Mouse (Mus musculus): ENCODE measurements at regions not wholly inside any gene's neighbourhood (a gene's known extent, or its start where the extent isn't known, plus 50 kb on each side); places are given as distances from the start of the nearest gene placed in this dataset.

DNA sequence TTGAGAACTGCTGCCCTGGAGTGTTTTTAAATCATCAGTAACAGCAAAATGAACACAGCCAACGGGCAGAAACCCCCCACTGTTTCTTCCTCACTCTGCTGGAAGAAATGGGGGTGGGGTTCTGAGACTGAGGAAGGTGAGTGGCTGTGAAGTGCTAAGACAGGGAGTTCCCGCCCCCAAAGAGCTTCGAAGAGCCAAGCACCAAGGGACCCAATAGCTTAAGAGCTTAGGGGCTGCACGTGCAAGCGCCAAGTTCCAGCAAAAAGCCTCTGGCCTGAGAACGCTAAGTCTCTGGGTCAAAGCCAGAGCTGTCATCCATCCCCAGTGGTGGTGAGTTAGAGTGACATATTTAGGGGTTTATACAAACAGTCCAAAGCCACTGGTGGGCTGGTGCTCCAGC lies 55.1 kb upstream of the Pcbd1 start:
- TF ChIP-seq GATA4 (IDR thresholded peaks at IDR 0.05; ENCODE audit: insufficient replicate concordance, low read length), result no peak

DNA sequence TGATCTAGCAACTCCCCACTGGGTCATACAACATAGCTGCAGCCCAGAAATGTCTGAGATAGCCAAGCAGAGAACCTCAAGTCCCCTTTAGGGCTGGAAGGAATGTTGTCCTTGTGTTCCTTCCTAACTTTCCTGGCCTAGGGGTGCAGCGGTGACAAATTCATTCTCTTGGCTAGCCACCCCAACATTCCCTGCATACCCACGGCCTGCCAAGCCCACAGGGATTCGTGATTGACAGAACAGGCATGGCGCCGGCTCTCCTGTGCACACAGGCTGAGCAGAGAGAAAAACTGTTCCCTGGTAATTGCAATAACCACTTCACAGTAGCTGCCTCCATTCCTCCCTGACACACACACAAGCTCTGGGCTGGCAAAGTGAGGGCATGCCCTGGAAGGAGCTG lies 60.5 kb upstream of the Pcbd1 start:
- no peak for TF ChIP-seq GATA4 (IDR thresholded peaks at IDR 0.05; ENCODE audit: insufficient replicate concordance, low read length)

DNA sequence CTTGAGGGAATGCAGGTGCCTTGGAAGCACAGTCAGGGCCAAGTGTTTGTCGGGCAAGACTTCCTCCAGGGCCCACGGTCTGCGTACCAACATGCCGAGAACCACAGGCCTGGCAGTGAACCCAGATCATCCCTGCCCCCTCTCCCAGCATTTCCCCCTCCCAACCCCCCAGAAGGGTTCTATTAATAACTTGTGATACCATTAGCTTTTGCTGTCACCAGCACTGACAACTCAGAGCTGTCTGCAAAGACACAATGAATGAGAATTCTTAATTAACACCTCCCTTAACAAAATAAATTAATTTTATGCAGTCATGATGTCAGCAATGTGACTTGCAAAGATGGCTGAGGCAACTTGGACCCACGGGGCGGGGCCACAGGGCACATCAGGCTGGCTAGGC lies 61.9 kb upstream of the Pcbd1 start:
- TF ChIP-seq GATA4 (IDR thresholded peaks at IDR 0.05; ENCODE audit: insufficient replicate concordance, low read length), result no peak

DNA sequence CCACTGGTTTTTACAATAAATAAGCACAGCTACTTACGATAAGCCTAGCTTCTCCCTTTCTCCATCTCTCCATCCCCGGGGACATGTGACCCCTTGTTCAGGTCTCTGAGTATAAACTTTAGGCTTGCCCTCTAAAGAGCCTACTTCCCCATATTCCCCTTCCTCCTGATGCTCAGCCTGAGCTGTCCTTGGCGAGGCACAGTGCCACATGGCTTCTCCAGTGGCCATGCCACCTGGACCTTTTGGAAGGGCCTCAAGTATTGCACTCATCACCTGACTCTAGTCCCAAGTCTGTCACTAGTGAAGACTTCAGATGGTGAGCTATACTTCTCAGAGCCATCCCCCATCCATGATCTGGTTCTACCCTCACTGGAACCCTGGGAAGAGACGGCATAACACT lies 64.1 kb upstream of the Pcbd1 start:
- no peak for TF ChIP-seq GATA4 (IDR thresholded peaks at IDR 0.05; ENCODE audit: insufficient replicate concordance, low read length)

DNA sequence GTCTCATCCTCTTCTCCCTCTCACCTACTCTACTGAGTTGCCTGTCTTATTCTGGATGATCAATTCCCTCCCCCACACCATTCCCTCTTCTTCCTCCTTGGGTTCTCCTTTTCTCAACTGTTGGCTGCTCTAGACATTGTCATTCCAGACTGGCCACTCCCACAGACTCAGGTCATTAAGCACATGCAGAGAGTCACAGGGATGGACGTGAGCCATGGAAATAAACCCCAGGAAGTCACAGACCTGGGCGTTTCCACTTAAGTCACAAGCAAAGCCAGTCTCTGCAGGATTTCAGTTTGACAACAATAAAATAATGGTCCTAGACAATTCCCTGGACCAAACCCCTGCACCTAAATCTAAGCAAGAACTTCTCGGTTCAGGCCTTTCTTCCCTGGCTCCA lies 65.0 kb upstream of the Pcbd1 start:
- no peak for TF ChIP-seq GATA4 (IDR thresholded peaks at IDR 0.05; ENCODE audit: insufficient replicate concordance, low read length)

DNA sequence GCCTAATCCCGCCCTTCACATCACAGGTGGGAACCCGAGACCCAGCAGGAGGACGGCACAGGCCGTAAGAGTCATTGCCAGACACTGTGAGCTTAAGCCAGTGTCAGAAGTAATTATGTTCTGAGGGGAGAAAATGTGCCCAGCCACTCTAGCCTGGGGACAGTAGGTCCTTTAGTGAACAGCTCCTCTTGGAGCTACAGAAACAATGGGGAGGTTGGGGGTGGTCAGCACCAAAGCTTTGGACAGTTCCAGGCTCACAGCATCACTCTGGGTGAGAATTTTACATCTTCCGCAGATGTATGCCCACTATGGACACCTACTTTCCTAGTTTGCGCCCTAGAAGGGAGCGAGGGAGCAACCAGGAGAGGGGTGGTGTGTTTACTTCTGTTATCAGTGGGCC lies 65.7 kb upstream of the Pcbd1 start:
- no peak for TF ChIP-seq GATA4 (IDR thresholded peaks at IDR 0.05; ENCODE audit: insufficient replicate concordance, low read length)

DNA sequence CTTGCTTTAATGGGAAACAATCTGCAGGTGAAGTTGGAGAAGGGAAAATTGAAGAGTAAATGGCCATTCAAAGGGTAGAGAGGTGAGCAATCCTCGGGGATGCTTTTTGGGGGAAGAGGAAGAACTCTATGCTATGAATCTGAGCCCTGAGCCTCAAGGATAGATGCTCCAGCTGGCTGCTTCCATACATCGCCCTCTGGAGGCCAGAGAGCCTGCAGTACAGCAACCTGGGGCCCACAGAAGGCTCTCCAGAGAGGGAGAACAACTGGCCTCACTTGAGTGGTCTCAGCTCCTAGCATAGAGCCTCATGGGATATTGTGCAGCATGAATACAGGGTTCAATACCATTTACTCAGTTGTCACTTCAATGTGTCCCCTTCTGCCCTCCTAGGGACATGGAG lies 69.6 kb upstream of the Pcbd1 start:
- TF ChIP-seq GATA4 (IDR thresholded peaks at IDR 0.05; ENCODE audit: insufficient replicate concordance, low read length), result no peak

DNA sequence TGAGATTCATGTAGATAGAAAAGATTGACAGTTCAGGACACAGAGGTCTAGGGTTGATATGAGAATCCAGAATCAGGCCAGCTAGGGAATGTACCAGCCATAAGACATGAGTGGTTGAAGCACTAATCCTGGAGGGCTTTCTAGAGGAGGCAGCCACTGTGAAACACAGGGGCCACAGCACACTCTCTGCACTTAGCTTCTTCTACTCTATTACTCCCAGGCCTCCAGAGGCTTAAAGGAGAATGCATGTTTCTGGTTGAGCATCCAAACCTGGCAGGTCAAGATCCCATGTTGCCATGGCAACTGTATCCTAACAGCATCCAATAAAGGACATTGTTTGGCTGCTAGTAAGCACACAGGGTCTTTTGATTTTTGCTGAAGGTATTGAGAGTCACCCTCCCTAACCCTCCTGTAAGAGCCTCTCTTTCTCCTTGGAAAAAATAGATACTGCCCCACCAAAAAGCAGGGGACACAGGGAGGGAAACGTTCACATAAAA lies 76.9 kb upstream of the Pcbd1 start:
- no peak for TF ChIP-seq GATA4 (IDR thresholded peaks at IDR 0.05; ENCODE audit: insufficient replicate concordance, low read length)

DNA sequence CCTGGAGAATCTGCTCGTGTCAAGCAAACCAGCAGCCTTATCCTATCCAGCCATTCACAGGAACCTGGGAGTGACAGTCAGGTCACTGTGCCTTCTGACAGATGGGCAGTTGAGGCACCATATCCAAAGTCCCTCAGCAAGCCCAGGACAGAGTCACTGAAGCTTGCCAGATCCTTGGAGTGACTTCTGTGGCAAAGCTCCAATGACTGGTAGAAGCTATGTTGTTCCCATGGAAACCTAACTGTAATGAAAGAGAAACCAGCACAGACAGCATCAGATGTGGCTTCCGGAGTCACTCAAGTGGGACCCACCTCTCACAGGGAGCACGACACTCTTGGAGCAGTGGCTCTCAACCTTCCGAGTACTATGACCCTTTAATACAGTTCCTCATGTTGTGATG lies 78.4 kb upstream of the Pcbd1 start:
- no peak for TF ChIP-seq GATA4 (IDR thresholded peaks at IDR 0.05; ENCODE audit: insufficient replicate concordance, low read length)

DNA sequence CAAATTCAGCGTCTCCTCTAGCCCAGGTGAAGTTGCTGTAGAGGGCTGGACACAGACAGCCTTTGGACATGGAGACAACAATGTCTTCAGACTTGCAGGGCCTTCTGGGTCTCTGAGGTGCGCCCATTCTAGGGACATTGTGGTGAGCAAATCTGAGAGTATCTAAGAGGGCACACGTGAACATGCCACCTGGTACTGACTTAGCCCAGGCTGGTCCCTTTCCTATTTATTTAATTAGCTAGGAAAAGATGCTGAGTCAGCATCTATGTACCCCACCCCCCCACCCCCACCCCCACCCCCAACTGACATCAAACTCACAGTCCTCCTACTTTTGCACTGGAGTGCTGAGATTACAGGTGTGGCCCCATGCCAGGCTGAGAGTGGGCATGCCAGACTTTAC lies 81.7 kb upstream of the Pcbd1 start:
- TF ChIP-seq GATA4 (IDR thresholded peaks at IDR 0.05; ENCODE audit: insufficient replicate concordance, low read length), result no peak

DNA sequence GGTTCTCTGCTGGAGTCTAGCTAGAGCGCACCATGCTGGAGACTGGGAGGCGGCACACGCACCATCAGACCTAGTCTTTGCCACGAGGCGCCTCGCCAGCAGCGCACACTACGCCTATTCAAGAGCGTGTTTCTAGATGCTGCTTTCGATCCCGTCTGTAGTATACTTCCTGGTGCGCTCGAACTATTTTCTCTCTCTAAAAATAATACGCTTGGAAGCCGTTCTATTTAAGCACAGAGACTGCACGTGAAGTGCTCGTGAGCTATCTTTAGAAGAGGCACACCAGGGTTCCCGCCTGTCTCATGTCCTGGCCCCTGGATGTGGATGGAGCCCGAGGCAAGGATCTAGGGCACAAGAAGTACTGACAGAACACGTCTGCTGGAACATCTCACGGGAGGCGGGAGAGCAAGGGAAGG lies 87.4 kb upstream of the Pcbd1 start:
- no peak for TF ChIP-seq GATA4 (IDR thresholded peaks at IDR 0.05; ENCODE audit: insufficient replicate concordance, low read length)

DNA sequence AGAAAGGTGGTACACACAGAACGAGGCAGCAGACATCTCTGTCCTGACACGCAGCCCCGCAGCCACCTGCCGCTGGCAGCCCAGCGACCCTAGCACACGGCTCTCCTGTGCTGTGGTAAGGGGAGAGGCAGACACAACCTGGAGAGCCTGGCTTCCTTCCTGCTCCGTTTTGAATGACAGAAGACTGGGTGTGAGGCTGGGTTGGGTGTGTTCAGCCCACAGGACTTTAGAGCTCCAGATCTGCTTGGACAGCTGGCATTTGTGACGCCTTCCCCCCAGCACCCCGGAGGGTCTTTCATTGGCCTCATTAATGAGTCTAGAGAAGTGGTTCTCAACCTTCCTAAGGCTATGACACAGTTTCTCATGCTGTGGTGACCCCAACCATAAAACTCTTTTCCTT lies 91.7 kb upstream of the Pcbd1 start:
- TF ChIP-seq GATA4 (IDR thresholded peaks at IDR 0.05; ENCODE audit: insufficient replicate concordance, low read length), result no peak

DNA sequence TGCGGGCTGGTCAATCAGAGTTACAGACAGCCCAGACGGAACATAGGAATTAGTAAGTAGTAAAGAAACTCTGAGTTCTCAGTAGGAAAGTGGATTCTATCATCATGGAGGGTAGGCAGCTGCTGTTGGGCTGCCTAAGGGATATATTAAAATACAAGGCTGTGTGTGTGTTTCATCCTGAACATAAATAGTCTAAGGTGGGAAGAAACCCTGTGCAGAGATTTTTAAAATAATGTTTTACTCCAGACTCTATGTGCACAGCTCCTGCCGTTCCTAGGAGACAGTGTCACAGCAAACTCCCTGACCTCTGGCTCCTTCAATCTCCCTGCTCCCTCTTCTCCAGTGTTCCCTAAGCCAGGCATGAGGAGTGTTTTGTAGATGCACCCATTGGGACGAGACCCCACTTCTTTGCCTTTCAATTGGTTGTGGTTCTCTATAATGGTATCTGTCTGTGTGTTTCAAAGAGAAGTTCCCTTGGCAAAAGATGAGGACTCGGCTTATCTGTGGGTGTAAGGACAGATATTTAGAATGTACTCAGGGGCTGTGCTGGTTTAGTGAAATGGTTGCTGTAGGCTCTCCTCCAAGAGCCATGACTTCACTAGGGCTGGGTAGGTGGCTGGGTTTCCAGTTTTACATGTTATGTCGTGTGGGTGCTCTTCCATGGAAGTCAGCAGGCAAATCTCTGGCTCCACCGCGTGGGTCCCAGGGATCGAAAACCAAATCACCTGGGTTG lies 93.1 kb upstream of the Pcbd1 start:
- no peak for TF ChIP-seq GATA4 (IDR thresholded peaks at IDR 0.05; ENCODE audit: insufficient replicate concordance, low read length)

DNA sequence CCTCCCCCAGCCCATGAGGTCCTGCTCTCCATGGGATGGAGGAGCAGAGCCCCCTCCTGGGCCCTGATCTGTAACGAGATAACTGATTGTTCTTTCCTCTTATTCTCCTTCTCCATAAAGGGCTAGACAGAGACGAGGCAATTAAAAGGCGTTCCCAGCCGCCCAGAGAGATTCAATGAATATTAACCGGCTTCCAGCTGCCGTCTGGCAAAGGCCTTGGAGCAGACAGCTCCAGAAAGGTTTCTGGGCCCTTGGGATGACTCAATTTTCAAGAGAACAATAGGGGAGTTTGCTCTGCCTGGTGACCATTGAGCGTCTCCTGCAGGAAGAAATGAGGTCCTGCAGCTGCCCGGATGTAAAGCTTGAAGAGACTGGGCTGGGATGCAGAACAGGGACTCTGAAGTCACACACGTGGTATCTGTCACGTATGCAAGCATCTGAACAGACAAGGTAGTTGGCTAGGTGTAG lies 104.0 kb upstream of the Pcbd1 start:
- no peak for TF ChIP-seq GATA4 (IDR thresholded peaks at IDR 0.05; ENCODE audit: insufficient replicate concordance, low read length)

DNA sequence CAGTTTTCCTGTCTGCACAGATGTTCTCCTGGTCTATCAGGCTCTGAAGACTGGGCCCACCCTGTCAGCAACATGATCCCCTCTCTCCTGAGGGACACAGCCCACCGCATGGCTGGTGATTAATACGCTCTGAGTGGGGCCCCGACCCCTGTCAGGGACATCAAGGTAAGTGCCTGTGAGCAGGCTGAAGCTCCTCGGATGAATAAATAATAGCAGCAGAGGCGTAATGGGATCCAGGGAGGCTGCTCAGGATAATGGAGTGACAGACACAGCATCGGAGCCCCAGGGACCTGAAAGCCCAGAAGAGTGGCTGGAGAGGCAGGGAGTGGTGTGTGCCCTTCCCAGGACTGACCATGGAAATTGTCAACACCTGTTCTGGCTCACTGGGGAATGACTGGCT lies 107.4 kb upstream of the Pcbd1 start:
- no peak for TF ChIP-seq GATA4 (IDR thresholded peaks at IDR 0.05; ENCODE audit: insufficient replicate concordance, low read length)

DNA sequence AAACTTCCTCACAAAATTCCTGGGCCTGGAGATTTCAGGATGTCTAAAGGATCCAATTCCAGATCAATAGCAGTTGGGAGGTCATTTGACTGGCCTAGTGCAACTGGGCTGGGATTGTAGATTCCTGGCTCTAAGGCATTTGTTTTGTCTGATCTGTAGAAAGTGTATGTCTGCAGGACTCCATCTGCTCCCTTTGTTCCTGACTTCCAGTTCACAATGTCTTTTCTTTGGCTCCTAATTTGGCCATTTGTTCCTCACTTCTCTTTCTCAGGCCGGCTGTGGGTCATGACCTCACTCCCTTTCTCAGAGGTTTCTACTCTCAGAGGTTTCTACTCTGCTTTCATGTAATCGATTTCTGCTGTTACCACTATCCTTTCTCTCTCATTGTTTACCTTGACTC lies 115.5 kb upstream of the Pcbd1 start:
- TF ChIP-seq GATA4 (IDR thresholded peaks at IDR 0.05; ENCODE audit: insufficient replicate concordance, low read length), result no peak

DNA sequence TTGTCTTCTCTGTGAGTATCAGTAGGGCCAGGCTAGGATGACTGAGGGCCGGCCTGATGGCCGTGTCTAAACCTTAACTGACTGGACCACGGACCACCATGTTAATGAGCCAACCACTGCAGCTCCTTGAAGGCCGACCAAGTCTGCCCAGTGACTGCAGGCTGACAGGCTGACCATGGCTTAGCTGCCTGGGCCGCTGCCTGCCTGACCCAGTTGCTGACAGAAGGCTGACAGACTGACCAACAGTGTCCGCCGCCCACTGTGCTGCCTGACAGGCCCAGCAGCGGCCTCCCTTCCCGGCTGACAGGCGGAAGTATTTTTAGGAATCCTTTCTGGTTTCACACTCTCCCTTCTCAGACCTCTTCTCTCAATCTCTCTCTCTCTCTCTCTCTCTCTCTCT lies 124.3 kb upstream of the Pcbd1 start:
- no peak for TF ChIP-seq GATA4 (IDR thresholded peaks at IDR 0.05; ENCODE audit: insufficient replicate concordance, low read length)
